Mouse (Mus musculus) kidney, postnatal 14 days (tissue): ENCODE results near the gene H2-T22.

Source experiments
- DNase-seq: peaks from one replicate; pipeline ENCODE4 v3.0.0; 2022; ENCODE audit warnings: mixed read lengths

The H2-T22 gene

GRCm38 (mm10) chr17:35997713-35998510 is 44.6 kb downstream of the H2-T22 start:
- peak; percentile 24 for DNase-seq

GRCm38 (mm10) chr17:35996949-35997348 is 45.6 kb downstream of the H2-T22 start:
- peak; percentile 97 for DNase-seq

GRCm38 (mm10) chr17:35994879-35995240 is 47.7 kb downstream of the H2-T22 start:
- DNase-seq, result no peak

- DNase-seq, result peak; percentile 88
Measured at GRCm38 (mm10) chr17:35994175-35994878, 48.2 kb downstream of the H2-T22 start.

- peak; percentile 84 for DNase-seq
Measured at GRCm38 (mm10) chr17:35993675-35994074, 48.9 kb downstream of the H2-T22 start.

GRCm38 (mm10) chr17:35991781-35992180 is 50.8 kb downstream of the H2-T22 start:
- no peak for DNase-seq
